Mouse (Mus musculus): ENCODE results near the gene Irf7.

DNA sequence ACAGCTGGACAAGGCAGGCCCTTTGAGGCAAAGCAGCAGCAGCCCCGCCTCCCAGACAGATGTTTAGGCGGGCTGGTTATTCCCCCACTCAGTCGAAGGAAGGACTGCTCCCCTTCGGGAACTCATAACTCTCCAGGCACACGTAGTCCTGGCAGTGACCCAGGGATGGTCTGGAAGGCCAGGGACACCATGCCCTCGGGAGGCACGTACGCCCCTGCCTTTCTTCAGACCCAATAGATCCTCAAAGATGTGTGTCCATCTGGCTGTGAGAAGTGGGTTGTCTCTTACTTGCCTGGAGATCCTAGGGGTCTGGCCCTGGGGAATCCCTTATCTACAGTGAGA is 44.2 kb downstream of the Irf7 start:
- TF ChIP-seq ZC3H11A (IDR thresholded peaks at IDR 0.05; ENCODE audit: borderline replicate concordance, low read depth, low read length) (no peak), MAFK (IDR thresholded peaks at IDR 0.05; ENCODE audit: insufficient read depth, low read depth, low read length) (no peak), CHD2 (IDR thresholded peaks at IDR 0.05; ENCODE audit: low read depth, low read length) (no peak)
